Mouse (Mus musculus) embryo, embryonic 9.5 days (tissue): ENCODE results near the gene Arhgap35.

Experiments used
- DNase-seq: peaks from one replicate; pipeline ENCODE4 v3.0.0-alpha.2; 2017; ENCODE audit errors: extremely low spot score

Arhgap35 gene

DNA sequence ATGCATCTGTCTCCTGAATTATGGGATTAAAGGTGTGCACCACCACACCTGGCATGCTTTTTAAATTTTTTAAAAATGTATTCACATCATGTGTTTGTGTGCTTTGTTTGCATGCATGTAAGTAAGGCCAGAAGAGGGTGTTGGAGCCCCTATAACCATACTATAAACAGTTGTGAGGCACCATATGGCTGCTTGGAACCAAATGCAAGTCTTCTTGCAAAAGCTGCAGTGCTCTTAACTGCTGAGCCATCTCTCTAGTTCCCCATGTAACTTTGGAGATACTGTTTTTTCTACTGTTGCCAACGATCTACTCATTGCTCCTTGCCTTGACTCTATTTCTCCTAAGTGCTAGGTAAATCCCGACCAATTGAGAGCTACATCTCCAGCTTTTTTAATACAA is 95.5 kb downstream of the Arhgap35 start:
- DNase-seq: no peak

- no peak for DNase-seq
Observed at GRCm38 (mm10) chr7:16517198-16517597, 97.6 kb downstream of the Arhgap35 start.

DNA sequence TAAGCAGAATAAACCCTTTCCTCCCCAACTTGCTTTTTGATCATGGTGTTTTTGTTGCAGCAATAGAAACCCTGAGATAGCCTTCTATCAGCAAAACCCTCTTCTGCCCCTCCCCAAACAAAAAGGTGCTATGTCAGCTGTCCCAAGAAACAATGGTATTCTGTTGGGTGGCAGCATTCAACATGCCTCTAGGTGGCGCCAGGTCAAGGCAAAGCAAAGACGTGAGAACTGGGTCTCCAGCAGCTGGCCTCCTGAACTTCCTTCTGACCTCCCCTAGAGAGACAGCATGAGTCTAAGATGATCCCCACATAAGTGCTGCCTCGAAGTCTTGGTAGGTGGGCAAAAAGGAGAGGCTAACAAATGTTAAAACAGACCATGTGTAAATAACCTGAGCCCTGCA is 107.5 kb downstream of the Arhgap35 start:
- peak; percentile 40 for DNase-seq

- no peak for DNase-seq
Observed at GRCm38 (mm10) chr7:16505226-16505593, 109.6 kb downstream of the Arhgap35 start.

DNA sequence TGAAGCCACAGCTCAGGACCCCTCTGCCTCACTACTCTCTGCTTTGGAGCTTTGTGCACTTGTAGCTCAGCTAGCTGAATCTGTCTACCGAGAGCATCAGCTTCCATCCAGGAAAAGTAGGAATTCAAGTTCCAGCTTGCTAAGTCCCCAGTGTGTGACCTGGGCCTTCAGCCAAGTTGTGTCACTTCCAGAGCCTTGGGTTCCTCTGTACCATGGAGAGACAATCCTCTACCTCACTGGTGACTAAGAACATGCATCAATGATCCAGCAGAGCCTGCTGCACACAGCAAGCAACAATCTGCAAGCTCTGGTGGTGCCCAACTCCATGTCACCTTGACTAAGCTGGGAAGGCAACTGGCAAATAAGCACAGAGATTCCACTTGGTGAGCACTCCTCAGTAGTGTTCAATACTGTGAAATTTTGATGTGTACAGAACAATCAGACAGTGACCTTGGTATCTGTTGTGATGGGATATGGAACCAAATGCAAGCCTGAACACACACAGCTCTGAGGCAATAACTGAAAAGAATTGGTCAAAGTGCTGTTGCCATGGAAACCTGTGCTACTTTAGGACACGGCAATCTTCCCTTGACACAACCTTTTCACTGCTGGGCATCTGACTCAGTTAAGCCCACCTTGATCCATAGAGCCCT is 110.1 kb downstream of the Arhgap35 start:
- DNase-seq: no peak

DNA sequence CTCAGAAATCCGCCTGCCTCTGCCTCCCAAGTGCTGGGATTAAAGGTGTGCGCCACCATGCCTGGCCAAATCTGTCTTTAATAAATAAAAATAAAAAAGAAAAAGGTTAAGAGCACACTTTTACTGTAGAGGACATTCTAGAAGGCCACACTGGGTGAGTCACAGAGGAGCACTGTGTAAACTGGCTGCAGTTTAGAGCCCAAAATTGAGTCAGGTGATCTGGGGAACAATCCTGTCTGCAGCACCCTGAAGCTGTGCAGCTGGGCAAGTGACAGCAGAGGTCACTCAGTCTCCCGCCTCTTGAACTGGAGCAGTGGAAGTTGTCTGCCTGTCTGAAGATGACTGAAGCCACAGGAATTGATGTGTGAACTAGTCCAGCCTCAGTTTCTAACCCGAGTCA is 113.2 kb downstream of the Arhgap35 start:
- DNase-seq: no peak

GRCm38 (mm10) chr7:16499671-16500104 is 115.1 kb downstream of the Arhgap35 start:
- no peak for DNase-seq

- DNase-seq: no peak
Observed at GRCm38 (mm10) chr7:16496260-16496659, 118.5 kb downstream of the Arhgap35 start.

DNA sequence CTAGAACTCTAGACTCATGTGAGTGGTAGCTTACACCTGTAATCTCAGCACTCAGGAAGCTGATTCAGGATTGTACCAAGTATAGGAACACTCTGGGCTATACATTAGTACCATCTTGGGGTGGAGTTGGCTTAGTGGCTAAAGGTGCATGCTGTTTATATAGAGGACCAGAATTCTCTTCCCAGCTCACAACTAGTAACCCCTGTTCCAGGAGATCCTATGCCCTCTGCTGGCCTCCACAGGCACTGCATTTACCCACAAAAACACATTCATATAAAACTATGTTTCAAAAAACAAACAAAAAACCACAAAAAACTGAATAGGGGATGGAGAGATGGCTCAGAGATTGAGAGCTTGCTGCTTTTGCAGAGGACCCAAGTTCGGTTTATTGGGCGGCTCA is 121.4 kb downstream of the Arhgap35 start:
- peak; percentile 38 for DNase-seq

DNA sequence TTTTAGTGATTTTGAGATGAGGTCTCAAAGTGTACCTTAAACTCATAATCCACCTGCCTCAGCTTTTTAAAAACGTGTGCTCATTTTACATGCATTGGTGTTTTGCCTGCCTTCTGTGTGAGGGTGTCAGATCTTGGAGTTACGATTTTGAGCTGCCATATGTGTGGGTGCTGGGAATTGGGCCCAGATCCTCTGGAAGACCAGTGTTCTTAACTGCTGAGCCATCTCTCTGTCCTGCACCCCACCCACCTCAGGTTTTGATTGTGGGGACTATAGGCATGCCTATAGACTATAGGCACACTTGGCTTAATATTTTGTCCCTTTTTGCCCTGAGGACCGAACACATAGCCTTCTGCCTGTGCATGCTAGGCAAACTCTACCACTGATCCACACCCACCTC is 122.6 kb downstream of the Arhgap35 start:
- DNase-seq: no peak

DNA sequence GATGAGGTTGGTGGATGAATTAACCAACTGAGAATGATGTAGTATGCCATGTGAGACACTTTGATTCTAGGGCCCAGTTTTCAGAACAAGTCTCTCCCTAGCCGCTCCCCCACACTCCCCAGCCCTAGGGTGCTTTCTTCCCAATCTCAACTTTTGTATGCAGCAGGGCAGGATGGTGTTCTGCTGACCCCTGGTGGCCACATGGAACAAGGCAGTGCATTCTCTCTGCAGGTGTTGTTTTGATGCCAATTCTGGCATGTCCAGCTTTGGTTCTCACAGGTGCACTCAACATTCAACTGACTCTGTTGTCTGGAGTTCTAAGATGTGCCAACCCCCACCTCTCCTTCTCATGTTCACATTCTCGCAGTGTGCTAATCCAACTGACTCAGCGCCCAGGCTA is 123.0 kb downstream of the Arhgap35 start:
- DNase-seq: peak; percentile 55

DNA sequence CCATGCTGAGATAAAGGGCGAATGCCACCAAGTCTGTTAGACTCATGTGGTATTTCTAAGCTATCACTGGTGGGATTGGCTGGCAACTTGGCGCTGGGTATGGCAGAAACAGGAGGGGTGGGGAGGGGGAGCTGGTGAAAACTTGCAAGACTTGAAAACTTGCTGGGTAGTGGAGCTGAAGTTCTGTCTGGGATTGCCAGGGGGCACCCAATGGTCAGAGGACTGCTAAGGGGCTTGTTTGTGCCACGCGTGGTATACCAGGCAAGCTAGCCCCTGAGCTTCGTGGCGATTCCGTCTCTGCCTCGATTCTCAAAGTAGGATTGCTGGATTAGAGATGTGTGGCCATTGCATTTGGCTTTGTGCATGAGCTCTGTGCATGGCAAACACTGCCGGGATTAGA is 124.8 kb downstream of the Arhgap35 start:
- DNase-seq: no peak

DNA sequence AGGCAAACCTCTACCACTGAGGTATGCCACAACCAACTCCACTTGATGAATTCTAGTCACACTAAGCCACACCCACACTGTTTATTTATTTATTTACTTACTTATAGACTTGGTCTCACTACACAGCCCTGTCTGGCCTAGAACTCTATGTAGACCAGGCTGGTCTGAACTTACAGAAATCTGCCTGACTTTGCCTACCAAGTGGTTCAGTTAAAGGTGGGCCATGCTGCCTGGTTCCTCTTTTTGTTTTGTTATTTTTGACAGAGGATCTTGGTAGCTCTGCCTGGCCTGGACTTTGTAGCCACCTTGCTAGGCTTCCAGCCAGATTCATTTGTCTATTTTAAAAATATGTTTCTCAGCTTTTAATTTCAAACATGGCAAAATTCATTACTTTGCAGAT is 126.0 kb downstream of the Arhgap35 start:
- no peak for DNase-seq

DNA sequence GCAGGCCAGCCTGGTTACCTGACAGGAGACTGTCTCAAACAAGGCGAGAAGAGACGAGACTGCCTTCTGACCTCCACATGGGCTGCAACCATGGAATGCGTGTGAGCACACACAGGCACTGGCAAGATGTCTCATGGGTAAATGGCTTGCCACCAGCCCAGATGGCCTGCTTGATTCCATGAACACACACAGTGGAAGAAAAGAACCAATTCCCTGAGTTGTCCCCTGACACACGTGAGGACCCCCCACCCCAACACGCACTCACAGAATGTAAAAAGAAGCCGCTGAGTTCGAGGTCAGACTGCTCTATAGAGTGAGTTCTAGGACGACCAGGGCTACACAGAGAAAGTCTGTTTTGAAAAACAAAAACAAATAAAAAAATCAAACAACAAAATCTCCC is 137.2 kb downstream of the Arhgap35 start, which contains the start of gene Npas1:
Gene Npas1, minus strand, starts transcription at position 101 of the 400 bp plus-strand sequence.
- DNase-seq: no peak

DNA sequence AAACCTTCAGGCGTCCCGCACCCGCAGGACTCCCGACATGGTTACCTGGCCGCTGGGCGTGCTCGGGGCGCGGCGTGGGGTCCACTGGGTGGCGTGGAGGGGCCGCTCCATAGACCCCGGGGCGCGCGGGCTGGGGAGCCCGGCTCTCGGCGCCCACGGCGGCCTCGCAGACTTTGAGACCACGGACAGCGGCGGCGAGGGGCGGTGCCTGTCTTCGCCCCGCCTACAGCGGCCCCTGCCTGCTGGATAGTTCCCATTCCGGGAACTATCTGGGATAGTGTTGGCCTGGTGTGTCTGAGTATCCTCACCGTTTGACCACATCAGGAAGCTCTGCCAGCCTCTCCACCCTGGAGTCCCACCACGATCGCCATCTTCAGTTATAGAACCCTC is 138.2 kb downstream of the Arhgap35 start:
- no peak for DNase-seq

DNA sequence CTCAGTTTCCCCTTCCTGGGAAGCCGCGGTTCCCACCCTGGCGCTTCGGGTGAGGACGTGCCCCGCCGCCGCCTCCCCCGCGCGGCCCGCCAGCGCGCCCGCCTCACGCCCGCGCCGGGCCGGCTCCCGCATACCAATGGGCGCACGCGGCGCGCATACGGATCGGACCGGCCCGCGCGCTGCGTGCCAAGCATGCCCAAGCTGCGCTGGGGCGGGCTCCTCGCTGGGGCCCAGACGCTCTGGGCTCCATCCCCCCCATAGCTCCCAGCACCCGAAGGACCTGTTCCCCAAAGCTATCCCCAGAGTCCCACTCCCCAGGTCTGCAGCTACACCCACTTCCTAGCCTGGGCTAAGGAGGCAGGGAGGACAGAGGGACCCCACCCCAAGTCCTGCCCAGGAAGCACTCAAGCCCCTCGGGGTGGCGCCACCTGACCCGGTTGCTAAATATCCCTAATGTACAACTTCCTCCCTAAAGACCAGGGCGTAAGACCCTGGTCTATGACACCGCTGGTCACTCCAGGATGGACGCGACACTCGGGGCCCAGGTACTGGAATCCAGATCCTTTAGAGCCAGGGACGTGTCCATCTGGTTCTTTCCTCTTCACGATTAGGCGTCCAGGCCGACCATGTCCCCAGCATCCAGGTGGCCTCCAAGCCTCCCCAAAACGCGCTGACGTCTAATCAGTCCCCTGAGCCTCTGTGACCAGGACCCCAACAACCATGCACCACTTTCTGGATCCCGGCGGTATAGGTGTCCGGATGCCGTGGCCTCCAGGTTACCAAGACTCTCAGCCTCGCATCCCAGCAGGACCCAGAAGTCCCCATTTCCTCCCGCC is 138.8 kb downstream of the Arhgap35 start:
- no peak for DNase-seq

DNA sequence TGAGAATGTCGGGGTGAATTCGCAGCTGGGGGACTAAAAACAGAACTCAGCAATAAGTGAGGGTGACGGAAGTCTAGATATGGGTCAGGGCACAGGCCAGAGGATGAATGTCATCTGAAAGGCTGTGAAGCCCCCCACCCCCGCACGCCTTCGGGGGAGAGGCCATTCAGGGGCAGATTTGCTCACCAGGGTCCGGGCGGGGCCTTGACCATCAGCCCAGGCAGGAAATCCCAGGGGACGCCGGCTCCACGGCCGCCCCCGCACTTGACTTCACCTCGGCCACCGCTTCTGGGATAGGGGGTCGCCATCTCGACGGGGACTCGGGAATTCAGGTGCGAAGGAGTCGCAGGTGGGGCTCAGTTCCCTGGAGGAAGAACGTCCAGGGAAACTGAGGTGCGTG is 139.5 kb downstream of the Arhgap35 start:
- DNase-seq: no peak

- DNase-seq: no peak
Observed at GRCm38 (mm10) chr7:16474445-16474844, 140.3 kb downstream of the Arhgap35 start.

GRCm38 (mm10) chr7:16473847-16474246 is 140.9 kb downstream of the Arhgap35 start:
- no peak for DNase-seq

DNA sequence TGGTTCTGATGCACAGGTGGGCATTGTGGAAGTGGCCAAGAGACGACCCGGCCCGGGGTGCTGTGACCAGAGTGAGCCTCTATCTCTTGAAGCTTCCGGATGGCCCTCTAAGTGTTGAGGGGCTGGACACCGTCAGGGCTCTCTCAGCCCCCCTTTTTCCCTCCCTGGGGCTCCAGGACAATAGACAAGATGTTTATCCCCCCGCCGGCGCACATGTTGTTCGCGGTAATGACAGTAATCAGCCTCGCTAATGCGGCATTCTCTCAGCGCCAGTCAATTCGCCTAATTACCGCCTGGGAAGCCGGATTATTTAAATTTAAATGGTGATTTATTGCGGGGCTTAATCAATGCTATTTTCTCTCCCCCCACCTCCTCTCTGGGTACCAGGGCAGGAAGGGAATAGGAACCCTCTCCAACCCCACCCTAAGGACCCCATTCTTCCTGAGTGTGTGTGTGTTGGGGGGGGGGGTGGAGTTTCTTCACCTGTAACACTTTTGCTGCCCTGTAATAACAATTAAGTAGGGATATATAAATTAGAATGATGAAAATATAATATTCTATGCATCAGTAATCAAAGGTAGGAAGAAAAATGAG is 142.6 kb downstream of the Arhgap35 start:
- DNase-seq: no peak

GRCm38 (mm10) chr7:16471549-16471948 is 143.2 kb downstream of the Arhgap35 start:
- no peak for DNase-seq

- DNase-seq: no peak
Observed at GRCm38 (mm10) chr7:16468115-16468514, 146.7 kb downstream of the Arhgap35 start.

GRCm38 (mm10) chr7:16466565-16466964 is 148.2 kb downstream of the Arhgap35 start:
- DNase-seq: no peak
